9 mouse cellular contexts compared by ENCODE assay signal in the genomic region with DNA sequence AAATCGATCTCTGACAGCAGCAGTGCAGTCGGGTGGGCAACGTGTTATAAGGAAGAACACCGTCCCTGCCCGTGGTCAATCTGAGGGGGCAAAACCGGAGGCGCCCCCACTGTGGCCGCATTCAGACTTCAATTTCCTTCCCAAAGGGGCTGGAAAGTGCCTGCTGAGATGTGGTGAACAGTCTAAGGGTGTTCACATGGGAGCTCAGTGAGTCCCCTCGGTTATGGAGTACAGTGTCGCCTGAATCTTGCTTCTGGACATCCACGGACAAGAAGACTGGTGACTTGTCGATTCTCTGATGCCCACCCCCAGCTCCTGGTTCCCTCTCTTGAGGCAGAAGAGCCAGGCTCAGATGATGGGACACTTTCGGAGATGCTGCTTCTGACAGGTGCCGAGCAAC. TPM values are rescaled to one million over a fixed set of nuclear protein-coding genes. Genes with fewer than 3 reads are reported as not detected.
A peak's percentile ranks its signal among the peaks of the same experiment; 100 is the strongest.
DNase-seq lines count a peak whose midpoint lies in the region; ATAC-seq and TF ChIP-seq lines count a peak whose summit lies in the region.
"Had no signal": no experiment of that assay in that cellular context is flagged by ENCODE, and none has a peak within 500 bp of the region (broad histone marks: within the 10 kb centered on the region; RNA-seq: fewer than 3 reads in every experiment).

No protein-coding gene starts in this region.

- WGBS in heart, embryonic 11.5 days (ENCODE audit: insufficient replicate concordance): 18% methylated on average over 14 of the region's 14 CpGs
- WGBS in forebrain, postnatal 0 days: 15% methylated on average over 14 of the region's 14 CpGs
- 17% methylated on average over 14 of the region's 14 CpGs for WGBS in liver, embryonic 15.5 days (ENCODE audit: insufficient replicate concordance)

- H3K36me3 ChIP-seq in heart, embryonic 11.5 days (ENCODE audit: control insufficient read depth, insufficient read depth, low read length): peaks cover 3% of the 10 kb centered on the region; the same call in 1 of the 2 replicates
- H3K36me3 ChIP-seq in ES-E14 (ENCODE audit: control insufficient read depth, insufficient read depth, low read length, poor library complexity, severe bottlenecking): peaks cover 4% of the 10 kb centered on the region; the same call in 1 of the 2 replicates
- H3K36me3 ChIP-seq in forebrain, postnatal 0 days (ENCODE audit: insufficient read depth): peaks cover 6% of the 10 kb centered on the region; the same call in 1 of the 2 replicates
- no peaks in the 10 kb centered on the region for H3K36me3 ChIP-seq in liver, embryonic 15.5 days (replicated peaks)

- H3K4me2 ChIP-seq in heart, embryonic 11.5 days: peak overlapping the region; percentile 72
- peak overlapping the region; percentile 83 for H3K4me2 ChIP-seq in forebrain, postnatal 0 days (ENCODE audit: low read depth)
- H3K4me2 ChIP-seq in liver, embryonic 15.5 days: peak overlapping the region; percentile 63

- H3K4me3 ChIP-seq in heart, embryonic 11.5 days (ENCODE audit: low read depth, low read length): peak overlapping the region; percentile 86
- H3K4me3 ChIP-seq in ES-E14 (ENCODE audit: insufficient read depth in 1 of 2, low read depth in 1 of 2, low read length in 2 of 2, poor library complexity in 1 of 2, severe bottlenecking in 1 of 2): peak overlapping the region; percentile 82 to 97
- H3K4me3 ChIP-seq in forebrain, postnatal 0 days (ENCODE audit: low read depth, low read length): peak overlapping the region; percentile 86
- H3K4me3 ChIP-seq in liver, embryonic 15.5 days (replicated peaks): peak overlapping the region; percentile 63

- in situ Hi-C loops in ES-E14 (cut with MboI; ENCODE audit: low sequenced_read_pairs in 2 of 2, unreplicated experiment in 2 of 2): no loop called here

- H3K27ac ChIP-seq in heart, embryonic 11.5 days (ENCODE audit: low read depth, low read length): no peak overlapping the region
- H3K27ac ChIP-seq in ES-E14 (ENCODE audit: insufficient read depth, low read depth, low read length, poor library complexity, severe bottlenecking): no peak overlapping the region
- H3K27ac ChIP-seq in forebrain, postnatal 0 days (ENCODE audit: low read depth, low read length): peak overlapping the region; percentile 62; the same call in 1 of the 2 replicates
- no peak overlapping the region for H3K27ac ChIP-seq in liver, embryonic 15.5 days (replicated peaks)

- H3K9ac ChIP-seq in heart, embryonic 11.5 days (ENCODE audit: low read depth, low read length): peak overlapping the region; percentile 85
- peak overlapping the region; percentile 67 for H3K9ac ChIP-seq in ES-E14 (ENCODE audit: insufficient read depth, low read depth, low read length, poor library complexity, severe bottlenecking)
- H3K9ac ChIP-seq in forebrain, postnatal 0 days: peak overlapping the region; percentile 77
- H3K9ac ChIP-seq in liver, embryonic 15.5 days: peak overlapping the region; percentile 48

- no peaks in the 10 kb centered on the region for H3K27me3 ChIP-seq in heart, embryonic 11.5 days (ENCODE audit: control insufficient read depth, insufficient read depth, low read length)
- no peaks in the 10 kb centered on the region for H3K27me3 ChIP-seq in forebrain, postnatal 0 days (ENCODE audit: insufficient read depth, low read length)
- no peaks in the 10 kb centered on the region for H3K27me3 ChIP-seq in liver, embryonic 15.5 days

- no peaks in the 10 kb centered on the region for H3K9me3 ChIP-seq in heart, embryonic 11.5 days (replicated peaks; ENCODE audit: control insufficient read depth, low read length)
- H3K9me3 ChIP-seq in ES-E14 (ENCODE audit: control insufficient read depth, insufficient read depth, low read depth, low read length): no peaks in the 10 kb centered on the region
- H3K9me3 ChIP-seq in forebrain, postnatal 0 days (ENCODE audit: low read length): no peaks in the 10 kb centered on the region
- H3K9me3 ChIP-seq in liver, embryonic 15.5 days (replicated peaks): no peaks in the 10 kb centered on the region

- TF ChIP-seq CTCF in forebrain, postnatal 0 days (IDR thresholded peaks at IDR 0.05; ENCODE audit: low read depth): no peak

- H3K4me1 ChIP-seq in heart, embryonic 11.5 days (ENCODE audit: control insufficient read depth, insufficient read depth, low read length): peaks cover 4% of the 10 kb centered on the region
- no peaks in the 10 kb centered on the region for H3K4me1 ChIP-seq in ES-E14 (ENCODE audit: control insufficient read depth in 2 of 2, insufficient read depth in 2 of 2, low read length in 2 of 2, poor library complexity in 1 of 2)
- H3K4me1 ChIP-seq in forebrain, postnatal 0 days (ENCODE audit: insufficient read depth): peaks cover 10% of the 10 kb centered on the region; the same call in 1 of the 2 replicates
- peaks cover 4% of the 10 kb centered on the region; the same call in 1 of the 2 replicates for H3K4me1 ChIP-seq in liver, embryonic 15.5 days (replicated peaks)

- ATAC-seq in heart, embryonic 11.5 days (replicated peaks; ENCODE audit: insufficient number of reproducible peaks, low FRiP score, low TSS enrichment): peak; percentile 29; the same call in 1 of the 2 replicates
- peak; percentile 26 for ATAC-seq in forebrain, postnatal 0 days
- no peak for ATAC-seq in liver, embryonic 15.5 days (ENCODE audit: insufficient read depth)
- ATAC-seq in CD4-positive, CD25-positive, alpha-beta regulatory T cell, adult 4 months: no peak

- no peak for DNase-seq in heart, adult 9 months (ENCODE audit: low spot score in 2 of 2)
- DNase-seq in ES-E14 (ENCODE audit: low read depth, low spot score): no peak
- no peak for DNase-seq in forebrain, postnatal 0 days
- no peak for DNase-seq in adrenal gland, adult 2 months
- no peak for DNase-seq in right cerebral cortex, postnatal 14 days

TF ChIP-seq in ES-E14, 5 proteins besides CTCF, POLR2A, EP300 and RAD21:
- TF ChIP-seq ZNF384 (IDR thresholded peaks at IDR 0.05; ENCODE audit: low read depth, low read length) (no peak), ZC3H11A (IDR thresholded peaks at IDR 0.05; ENCODE audit: borderline replicate concordance, low read depth, low read length) (no peak)

RNA-seq across cellular contexts. Expression of a gene that starts 0.6 kb away (rescaled TPM):
- polyA plus RNA-seq in heart, embryonic 11.5 days (2014; fragmentation: Nextera tagmentation; extraction: Ambion mirVana): 6.6 and 8.2 TPM in 2 replicates
- 6.6 and 7.1 TPM in 2 replicates for total RNA-seq in ES-E14 (2012; rRNA removed)
- total RNA-seq in forebrain, postnatal 0 days (2014; rRNA removed): 13.3 and 20.4 TPM in 2 replicates
- polyA plus RNA-seq in forebrain, postnatal 0 days (2015; fragmentation: Nextera tagmentation; extraction: Ambion mirVana): 7.0 and 9.8 TPM in 2 replicates
- polyA plus RNA-seq in liver, embryonic 15.5 days (2015; fragmentation: Nextera tagmentation; extraction: Ambion mirVana): 1.1 and 1.6 TPM in 2 replicates
- polyA plus RNA-seq in CD4-positive, CD25-positive, alpha-beta regulatory T cell, adult 4 months (2017; shearing (Covaris generic)): not detected
- total RNA-seq in adrenal gland, adult 2 months (2021): 1 to 10 TPM; 4.7 to 8.5 TPM
- 0.47 and 0.70 TPM in 2 replicates for polyA plus RNA-seq in adrenal gland, adult 2 months (2012; rRNA removed)

RNA-seq across cellular contexts. Expression of a gene that starts 11.7 kb away (rescaled TPM):
- not detected in 2 replicates for polyA plus RNA-seq in heart, embryonic 11.5 days (2014; fragmentation: Nextera tagmentation; extraction: Ambion mirVana)
- total RNA-seq in ES-E14 (2012; rRNA removed): not detected in 2 replicates
- total RNA-seq in forebrain, postnatal 0 days (2014; rRNA removed): not detected in 2 replicates
- polyA plus RNA-seq in forebrain, postnatal 0 days (2015; fragmentation: Nextera tagmentation; extraction: Ambion mirVana): not detected in 2 replicates
- polyA plus RNA-seq in liver, embryonic 15.5 days (2015; fragmentation: Nextera tagmentation; extraction: Ambion mirVana): not detected in 2 replicates
- polyA plus RNA-seq in CD4-positive, CD25-positive, alpha-beta regulatory T cell, adult 4 months (2017; shearing (Covaris generic)): not detected
- not detected for total RNA-seq in adrenal gland, adult 2 months (2021)
- not detected in 2 replicates for polyA plus RNA-seq in adrenal gland, adult 2 months (2012; rRNA removed)
- polyA plus RNA-seq: frontal cortex, adult 2 months had no signal

RNA-seq across cellular contexts. Expression of a gene that starts 45.6 kb away (rescaled TPM):
- polyA plus RNA-seq in heart, embryonic 11.5 days (2014; fragmentation: Nextera tagmentation; extraction: Ambion mirVana): not detected in 2 replicates
- total RNA-seq in ES-E14 (2012; rRNA removed): not detected in 2 replicates
- not detected in 2 replicates for total RNA-seq in forebrain, postnatal 0 days (2014; rRNA removed)
- polyA plus RNA-seq in forebrain, postnatal 0 days (2015; fragmentation: Nextera tagmentation; extraction: Ambion mirVana): not detected in 2 replicates
- polyA plus RNA-seq in liver, embryonic 15.5 days (2015; fragmentation: Nextera tagmentation; extraction: Ambion mirVana): not detected in 2 replicates
- under 1 TPM in 1 of 2 experiments, not detected in 1; 0.08 TPM for polyA plus RNA-seq in CD4-positive, CD25-positive, alpha-beta regulatory T cell, adult 4 months (2017; shearing (Covaris generic))
- under 1 TPM; 0.32 to 0.55 TPM for total RNA-seq in adrenal gland, adult 2 months (2021)
- polyA plus RNA-seq in adrenal gland, adult 2 months (2012; rRNA removed): 3.4 and 3.9 TPM in 2 replicates
- polyA plus RNA-seq: frontal cortex, adult 2 months had no signal

RNA-seq across cellular contexts. Expression of a gene that starts 56.2 kb away (rescaled TPM):
- not detected in 2 replicates for polyA plus RNA-seq in heart, embryonic 11.5 days (2014; fragmentation: Nextera tagmentation; extraction: Ambion mirVana)
- total RNA-seq in ES-E14 (2012; rRNA removed): not detected in 2 replicates
- total RNA-seq in forebrain, postnatal 0 days (2014; rRNA removed): not detected in 2 replicates
- not detected in 2 replicates for polyA plus RNA-seq in forebrain, postnatal 0 days (2015; fragmentation: Nextera tagmentation; extraction: Ambion mirVana)
- not detected in 2 replicates for polyA plus RNA-seq in liver, embryonic 15.5 days (2015; fragmentation: Nextera tagmentation; extraction: Ambion mirVana)
- polyA plus RNA-seq in CD4-positive, CD25-positive, alpha-beta regulatory T cell, adult 4 months (2017; shearing (Covaris generic)): not detected
- total RNA-seq in adrenal gland, adult 2 months (2021): not detected
- polyA plus RNA-seq in adrenal gland, adult 2 months (2012; rRNA removed): not detected in 2 replicates
- polyA plus RNA-seq: frontal cortex, adult 2 months had no signal

Comparison
In these comparisons a context has a peak if more than half of its experiments do, and no peak if none do; other contexts are left out.
1. ATAC-seq: peak in heart, embryonic 11.5 days (single experiment) and forebrain, postnatal 0 days (single experiment); none in liver, embryonic 15.5 days (single experiment) and CD4-positive, CD25-positive, alpha-beta regulatory T cell, adult 4 months (single experiment).
2. Peak in every context shown above with its lines, with median percentiles within 50 percentile points of each other: H3K4me2 ChIP-seq, H3K4me3 ChIP-seq and H3K9ac ChIP-seq.